Mouse (Mus musculus): Measurements from ENCODE around the gene Slfn8. TPM values are rescaled to one million over a fixed set of nuclear protein-coding genes. Genes with fewer than 3 reads are reported as not detected.

Slfn8 gene
- polyA plus RNA-seq, 1 experiment = not detected

DNA sequence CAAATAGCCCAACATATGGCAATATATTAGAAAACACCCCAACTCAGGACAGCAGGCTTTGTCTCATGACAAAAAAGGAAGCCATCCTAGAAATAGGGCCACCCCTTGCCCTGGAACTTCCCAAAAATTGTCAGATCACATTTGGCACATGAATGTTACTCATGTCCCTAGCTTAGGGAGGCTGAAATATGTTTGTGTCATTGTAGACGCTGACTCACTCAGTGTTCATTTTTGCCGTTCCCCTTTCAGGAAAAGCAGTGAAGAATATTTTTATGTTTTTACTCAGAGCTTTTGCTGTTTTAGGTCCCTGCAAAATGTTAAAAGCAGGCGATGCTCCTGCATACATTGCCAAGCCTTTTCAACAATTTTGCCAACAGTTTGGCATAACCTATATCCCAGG lies 25.0 kb upstream of the Slfn8 start:
- Histone ChIP-seq H3K27me3 (ENCODE audit: control insufficient read depth, insufficient read depth, insufficient read length) (no peaks in the 10 kb centered on the region), H3K4me2 (ENCODE audit: low read depth) (no peak overlapping the region), H3K36me3 (ENCODE audit: control insufficient read depth, insufficient read depth) (no peaks in the 10 kb centered on the region), H3K4me3 (no peak overlapping the region), H3K79me2 (ENCODE audit: control insufficient read depth, insufficient read depth) (no peaks in the 10 kb centered on the region), H3ac (ENCODE audit: control insufficient read depth, insufficient read length) (no peak overlapping the region)
- TF ChIP-seq TCF12 (IDR thresholded peaks at IDR 0.05; ENCODE audit: insufficient read depth, poor library complexity, severe bottlenecking) = no peak
- no peak for TF ChIP-seq E2F4 (IDR thresholded peaks at IDR 0.05; ENCODE audit: insufficient read depth)
- TF ChIP-seq MAX (IDR thresholded peaks at IDR 0.05; ENCODE audit: low read depth) = no peak

DNA sequence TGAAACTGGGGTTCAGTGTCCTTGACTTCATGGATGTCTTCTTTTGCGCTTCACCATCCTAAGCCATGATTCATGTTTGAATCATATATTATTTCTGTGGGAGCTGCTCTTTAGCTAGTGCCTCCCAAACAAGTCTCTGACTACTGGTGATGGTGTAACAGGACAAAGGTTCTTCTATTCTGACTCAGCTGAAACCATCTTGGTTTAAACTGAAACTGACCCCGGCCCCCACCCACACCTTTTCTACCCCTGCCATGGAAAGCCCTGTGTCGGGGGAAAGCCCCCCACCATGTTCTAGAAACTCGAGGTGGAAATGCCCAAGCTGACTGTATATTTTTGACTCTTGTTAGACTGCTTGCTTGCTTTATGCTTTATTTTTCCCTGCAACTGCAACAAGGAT lies 23.3 kb upstream of the Slfn8 start:
- H3K79me2 ChIP-seq (ENCODE audit: control insufficient read depth, insufficient read depth) = no peaks in the 10 kb centered on the region
- H3K4me2 ChIP-seq (ENCODE audit: low read depth) = no peak overlapping the region
- H3K4me3 ChIP-seq = no peak overlapping the region
- no peaks in the 10 kb centered on the region for H3K36me3 ChIP-seq (ENCODE audit: control insufficient read depth, insufficient read depth)
- no peaks in the 10 kb centered on the region for H3K27me3 ChIP-seq (ENCODE audit: control insufficient read depth, insufficient read depth, insufficient read length)
- H3ac ChIP-seq (ENCODE audit: control insufficient read depth, insufficient read length) = no peak overlapping the region
- TF ChIP-seq POLR2AphosphoS2 (IDR thresholded peaks at IDR 0.05; ENCODE audit: insufficient read length, low read depth) (no peak), MYOG (IDR thresholded peaks at IDR 0.05; ENCODE audit: control insufficient read depth in 1 of 3, insufficient read depth in 1 of 3, insufficient read length in 2 of 3, low read depth in 2 of 3) (no peak), SRF (IDR thresholded peaks at IDR 0.05; ENCODE audit: control insufficient read depth, insufficient read length, low read depth) (no peak)

DNA sequence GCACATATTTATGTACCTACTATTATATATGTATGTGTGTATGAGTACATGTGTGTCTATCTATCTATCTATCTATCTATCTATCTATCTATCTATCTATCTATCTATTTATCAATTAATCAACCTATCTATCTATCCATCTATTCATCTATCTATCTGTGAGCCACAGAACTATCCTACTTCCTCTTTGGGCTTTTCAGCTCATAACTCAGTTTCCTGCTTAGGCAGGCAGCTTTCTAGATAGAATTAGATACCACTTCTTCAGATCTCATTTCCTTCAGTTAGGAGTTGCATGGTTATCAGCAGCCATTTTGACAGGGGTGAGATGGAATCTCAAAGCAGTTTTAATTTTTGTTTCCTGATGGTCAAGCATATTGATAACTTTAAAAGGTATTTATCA lies 20.4 kb upstream of the Slfn8 start:
- Histone ChIP-seq H3ac (ENCODE audit: control insufficient read depth, insufficient read length) (no peak overlapping the region), H3K4me3 (no peak overlapping the region), H3K79me2 (ENCODE audit: control insufficient read depth, insufficient read depth) (no peaks in the 10 kb centered on the region), H3K27me3 (ENCODE audit: control insufficient read depth, insufficient read depth, insufficient read length) (no peaks in the 10 kb centered on the region), H3K4me2 (ENCODE audit: low read depth) (no peak overlapping the region), H3K36me3 (ENCODE audit: control insufficient read depth, insufficient read depth) (no peaks in the 10 kb centered on the region)
- TF ChIP-seq POLR2A (IDR thresholded peaks at IDR 0.05; ENCODE audit: insufficient read length, low read depth) = no peak
- TF ChIP-seq SRF (IDR thresholded peaks at IDR 0.05; ENCODE audit: control insufficient read depth, insufficient read length, low read depth) = no peak
- TF ChIP-seq POLR2AphosphoS2 (IDR thresholded peaks at IDR 0.05; ENCODE audit: insufficient read length, low read depth) = no peak
- TF ChIP-seq USF1 (IDR thresholded peaks at IDR 0.05; ENCODE audit: low read depth) = no peak
- TF ChIP-seq MYOD1 (IDR thresholded peaks at IDR 0.05; ENCODE audit: control insufficient read depth in 1 of 3, insufficient read length in 2 of 3, low read depth in 2 of 3) = no peak
- TF ChIP-seq REST (IDR thresholded peaks at IDR 0.05; ENCODE audit: insufficient read depth, insufficient read length) = no peak
- no peak for TF ChIP-seq MYOG (IDR thresholded peaks at IDR 0.05; ENCODE audit: control insufficient read depth in 1 of 3, insufficient read depth in 1 of 3, insufficient read length in 2 of 3, low read depth in 2 of 3)
- no peak for TF ChIP-seq MAX (IDR thresholded peaks at IDR 0.05; ENCODE audit: low read depth)
- TF ChIP-seq CEBPB (IDR thresholded peaks at IDR 0.05; ENCODE audit: insufficient read depth, poor library complexity, severe bottlenecking) = no peak
- TF ChIP-seq TCF3 (IDR thresholded peaks at IDR 0.05; ENCODE audit: insufficient read length, low read depth) = no peak
- TF ChIP-seq TCF12 (IDR thresholded peaks at IDR 0.05; ENCODE audit: insufficient read depth, poor library complexity, severe bottlenecking) = no peak
- TF ChIP-seq E2F4 (IDR thresholded peaks at IDR 0.05; ENCODE audit: insufficient read depth) = no peak

DNA sequence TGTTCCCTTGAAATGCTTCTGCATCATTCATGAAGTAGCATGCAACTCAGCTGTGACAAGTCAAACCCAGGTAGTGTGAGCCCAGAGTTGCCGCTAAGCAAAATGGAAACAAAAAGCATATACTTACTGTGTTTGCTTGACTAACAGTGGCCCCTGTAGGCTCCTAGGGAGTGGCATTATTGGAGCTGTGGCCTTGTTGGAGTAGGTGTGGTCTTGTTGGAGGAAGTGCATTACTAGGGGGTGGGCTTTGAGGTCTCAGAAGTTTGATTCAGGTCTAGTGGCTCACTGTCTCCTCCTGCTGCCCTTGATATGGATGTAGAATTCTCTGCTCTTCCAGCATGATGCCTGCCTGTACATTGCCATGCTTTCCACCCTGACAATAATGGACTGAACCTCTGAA lies 19.7 kb upstream of the Slfn8 start:
- no peak overlapping the region for H3ac ChIP-seq (ENCODE audit: control insufficient read depth, insufficient read length)
- H3K4me2 ChIP-seq (ENCODE audit: low read depth) = no peak overlapping the region
- no peak overlapping the region for H3K4me3 ChIP-seq
- no peaks in the 10 kb centered on the region for H3K36me3 ChIP-seq (ENCODE audit: control insufficient read depth, insufficient read depth)
- H3K27me3 ChIP-seq (ENCODE audit: control insufficient read depth, insufficient read depth, insufficient read length) = no peaks in the 10 kb centered on the region
- no peaks in the 10 kb centered on the region for H3K79me2 ChIP-seq (ENCODE audit: control insufficient read depth, insufficient read depth)
- TF ChIP-seq MYOG (IDR thresholded peaks at IDR 0.05; ENCODE audit: control insufficient read depth in 1 of 3, insufficient read depth in 1 of 3, insufficient read length in 2 of 3, low read depth in 2 of 3) (no peak), SRF (IDR thresholded peaks at IDR 0.05; ENCODE audit: control insufficient read depth, insufficient read length, low read depth) (no peak), MAX (IDR thresholded peaks at IDR 0.05; ENCODE audit: low read depth) (no peak), TCF3 (IDR thresholded peaks at IDR 0.05; ENCODE audit: insufficient read length, low read depth) (no peak), USF1 (IDR thresholded peaks at IDR 0.05; ENCODE audit: low read depth) (no peak), POLR2AphosphoS2 (IDR thresholded peaks at IDR 0.05; ENCODE audit: insufficient read length, low read depth) (no peak), MYOD1 (IDR thresholded peaks at IDR 0.05; ENCODE audit: control insufficient read depth in 1 of 3, insufficient read length in 2 of 3, low read depth in 2 of 3) (no peak), REST (IDR thresholded peaks at IDR 0.05; ENCODE audit: insufficient read depth, insufficient read length) (no peak), TCF12 (IDR thresholded peaks at IDR 0.05; ENCODE audit: insufficient read depth, poor library complexity, severe bottlenecking) (no peak), E2F4 (IDR thresholded peaks at IDR 0.05; ENCODE audit: insufficient read depth) (no peak), POLR2A (IDR thresholded peaks at IDR 0.05; ENCODE audit: insufficient read length, low read depth) (no peak), CEBPB (IDR thresholded peaks at IDR 0.05; ENCODE audit: insufficient read depth, poor library complexity, severe bottlenecking) (no peak)

DNA sequence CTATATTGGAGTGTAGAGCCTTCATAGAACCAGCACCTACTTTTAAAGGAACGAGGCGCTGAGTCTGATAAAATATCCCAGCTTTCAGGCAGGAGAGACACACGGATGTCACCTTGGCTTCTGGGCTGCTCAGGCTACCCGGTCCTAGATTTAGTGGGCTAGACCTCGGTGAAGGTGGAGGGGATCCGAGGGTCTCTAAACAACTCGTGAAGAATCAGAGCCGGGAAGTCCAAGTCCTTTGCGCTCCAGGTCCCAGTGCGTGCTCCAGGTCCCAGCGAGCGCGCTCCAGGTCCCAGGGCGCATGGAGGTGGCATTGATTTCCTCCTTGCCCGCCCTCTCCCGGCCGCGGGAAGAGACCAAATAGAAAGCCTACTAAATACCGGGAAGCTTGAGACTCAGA lies 19.2 kb upstream of the Slfn8 start:
- no peaks in the 10 kb centered on the region for H3K79me2 ChIP-seq (ENCODE audit: control insufficient read depth, insufficient read depth)
- no peak overlapping the region for H3K4me2 ChIP-seq (ENCODE audit: low read depth)
- no peak overlapping the region for H3K4me3 ChIP-seq
- H3ac ChIP-seq (ENCODE audit: control insufficient read depth, insufficient read length) = no peak overlapping the region
- H3K27me3 ChIP-seq (ENCODE audit: control insufficient read depth, insufficient read depth, insufficient read length) = no peaks in the 10 kb centered on the region
- no peaks in the 10 kb centered on the region for H3K36me3 ChIP-seq (ENCODE audit: control insufficient read depth, insufficient read depth)
- no peak for TF ChIP-seq TCF12 (IDR thresholded peaks at IDR 0.05; ENCODE audit: insufficient read depth, poor library complexity, severe bottlenecking)
- no peak for TF ChIP-seq SRF (IDR thresholded peaks at IDR 0.05; ENCODE audit: control insufficient read depth, insufficient read length, low read depth)
- no peak for TF ChIP-seq MAX (IDR thresholded peaks at IDR 0.05; ENCODE audit: low read depth)
- TF ChIP-seq MYOD1 (IDR thresholded peaks at IDR 0.05; ENCODE audit: control insufficient read depth in 1 of 3, insufficient read length in 2 of 3, low read depth in 2 of 3) = no peak
- no peak for TF ChIP-seq MYOG (IDR thresholded peaks at IDR 0.05; ENCODE audit: control insufficient read depth in 1 of 3, insufficient read depth in 1 of 3, insufficient read length in 2 of 3, low read depth in 2 of 3)
- no peak for TF ChIP-seq CEBPB (IDR thresholded peaks at IDR 0.05; ENCODE audit: insufficient read depth, poor library complexity, severe bottlenecking)
- no peak for TF ChIP-seq TCF3 (IDR thresholded peaks at IDR 0.05; ENCODE audit: insufficient read length, low read depth)
- no peak for TF ChIP-seq REST (IDR thresholded peaks at IDR 0.05; ENCODE audit: insufficient read depth, insufficient read length)
- TF ChIP-seq USF1 (IDR thresholded peaks at IDR 0.05; ENCODE audit: low read depth) = no peak
- TF ChIP-seq POLR2A (IDR thresholded peaks at IDR 0.05; ENCODE audit: insufficient read length, low read depth) = no peak
- no peak for TF ChIP-seq E2F4 (IDR thresholded peaks at IDR 0.05; ENCODE audit: insufficient read depth)
- TF ChIP-seq POLR2AphosphoS2 (IDR thresholded peaks at IDR 0.05; ENCODE audit: insufficient read length, low read depth) = no peak
